Mouse (Mus musculus): ENCODE results near the gene Opn4.

Opn4 gene

GRCm38 (mm10) chr14:34599941-34600340 lies at the start of gene Opn4:
Gene Opn4, minus strand, starts transcription at chr14:34600142.
- DNase-seq (ENCODE audit: low spot score in 2 of 2) = no peak

DNA sequence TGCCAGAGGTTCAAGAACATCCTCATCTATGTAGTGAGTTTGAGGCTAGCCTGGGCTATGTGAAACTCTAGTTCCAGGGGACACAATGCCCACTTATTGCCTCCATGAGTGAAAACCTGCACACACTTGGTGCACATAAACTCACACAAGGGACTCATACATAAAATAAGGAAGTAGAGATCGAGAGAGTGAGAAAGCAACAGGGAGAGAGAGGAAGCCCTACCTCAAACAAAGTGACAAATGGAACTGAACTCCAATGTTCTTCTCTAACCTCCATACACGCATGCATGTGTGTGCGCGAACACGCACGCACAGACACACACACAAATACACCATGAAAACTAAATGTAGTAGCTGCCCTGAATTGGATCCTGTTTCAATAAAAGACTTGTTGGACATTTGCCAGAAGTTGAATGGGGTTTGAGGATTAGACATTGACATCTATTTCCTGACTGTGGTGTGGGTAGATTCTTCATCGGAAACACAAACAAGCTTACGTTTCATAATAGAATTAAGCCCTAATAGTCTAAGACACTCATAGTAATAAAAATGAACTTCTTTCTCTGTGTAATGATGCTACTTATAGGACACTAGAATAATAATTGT lies 48.0 kb upstream of the Opn4 start:
- no peak for DNase-seq (ENCODE audit: low spot score in 2 of 2)

GRCm38 (mm10) chr14:34644140-34644539 lies 44.2 kb upstream of the Opn4 start:
- DNase-seq (ENCODE audit: low spot score in 2 of 2) = no peak

DNA sequence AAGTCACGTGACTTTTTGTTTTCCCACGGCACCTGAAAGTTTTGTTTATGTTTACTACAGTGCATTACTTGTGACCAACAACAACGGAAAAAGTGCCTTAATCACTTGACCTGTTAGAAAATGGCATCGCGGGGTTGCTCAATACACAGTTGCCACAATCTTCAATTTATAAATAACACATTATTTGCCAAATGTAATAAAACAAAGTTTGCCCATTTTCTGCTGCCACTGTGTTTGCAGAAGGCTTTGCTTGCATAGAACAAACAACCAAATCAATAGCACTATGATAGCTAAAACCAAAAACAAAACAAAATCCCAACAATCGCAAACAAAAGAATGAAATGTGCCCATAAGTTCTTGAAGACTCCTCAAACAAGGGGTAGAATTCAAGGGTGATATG lies 35.8 kb upstream of the Opn4 start:
- no peak for DNase-seq (ENCODE audit: low spot score in 2 of 2)

GRCm38 (mm10) chr14:34635192-34635591 lies 35.2 kb upstream of the Opn4 start:
- no peak for DNase-seq (ENCODE audit: low spot score in 2 of 2)

DNA sequence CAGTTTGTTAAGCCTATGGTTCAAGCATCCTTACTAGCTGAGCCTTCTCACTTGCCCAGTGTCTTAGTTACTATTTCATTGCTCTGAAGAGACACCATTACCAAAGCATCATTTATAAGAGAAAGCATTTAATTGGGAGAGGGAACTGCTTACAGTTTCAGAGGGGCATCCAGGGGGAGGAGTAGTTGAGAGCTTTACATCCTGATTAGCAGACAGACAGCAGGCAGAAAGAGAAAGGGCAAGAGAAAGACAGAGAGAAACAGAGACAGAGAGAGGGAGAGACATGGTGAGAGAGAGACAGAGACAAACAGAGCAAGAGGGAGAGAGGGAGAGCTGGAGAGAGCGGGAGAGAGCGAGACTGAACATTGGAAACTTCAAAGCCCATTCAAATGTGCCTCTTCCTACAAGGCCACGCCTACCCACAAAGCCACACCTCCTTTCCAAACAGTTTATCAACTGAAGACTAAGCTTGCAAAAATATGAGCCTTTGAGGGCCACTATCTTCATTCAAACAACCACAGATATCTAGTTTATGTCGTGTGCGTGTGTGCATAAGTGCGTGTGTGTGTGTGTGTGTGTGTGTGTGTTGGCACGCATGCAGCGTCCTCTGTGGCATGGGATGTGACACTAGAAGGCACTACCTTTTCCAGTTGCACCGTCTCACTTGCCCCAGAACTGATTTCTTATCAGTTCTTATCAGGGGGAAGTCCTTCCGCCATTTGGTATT lies 32.9 kb upstream of the Opn4 start:
- no peak for DNase-seq (ENCODE audit: low spot score in 2 of 2)

DNA sequence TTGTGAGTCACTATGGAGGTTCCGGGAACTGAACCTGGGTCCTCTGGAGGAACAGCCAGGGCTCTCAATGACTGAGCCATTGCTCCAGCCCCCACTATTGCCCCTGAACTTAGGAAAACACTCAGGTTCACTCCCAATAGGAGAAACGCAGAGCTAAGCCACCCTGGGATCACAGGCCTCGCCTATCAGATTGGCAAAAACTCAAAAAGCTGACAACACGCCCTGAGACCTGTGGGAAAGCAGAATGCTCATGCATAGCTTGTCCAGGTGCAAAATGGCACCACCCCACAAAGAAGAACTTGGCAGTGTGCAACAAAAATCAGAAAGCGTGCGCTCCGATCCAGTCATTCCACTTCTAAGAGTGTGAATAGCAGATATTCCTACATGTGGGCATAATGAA lies 26.9 kb upstream of the Opn4 start:
- no peak for DNase-seq (ENCODE audit: low spot score in 2 of 2)

GRCm38 (mm10) chr14:34623531-34624210 lies 23.7 kb upstream of the Opn4 start:
- no peak for DNase-seq (ENCODE audit: low spot score in 2 of 2)

GRCm38 (mm10) chr14:34623074-34623473 lies 23.1 kb upstream of the Opn4 start:
- DNase-seq (ENCODE audit: low spot score in 2 of 2) = no peak

DNA sequence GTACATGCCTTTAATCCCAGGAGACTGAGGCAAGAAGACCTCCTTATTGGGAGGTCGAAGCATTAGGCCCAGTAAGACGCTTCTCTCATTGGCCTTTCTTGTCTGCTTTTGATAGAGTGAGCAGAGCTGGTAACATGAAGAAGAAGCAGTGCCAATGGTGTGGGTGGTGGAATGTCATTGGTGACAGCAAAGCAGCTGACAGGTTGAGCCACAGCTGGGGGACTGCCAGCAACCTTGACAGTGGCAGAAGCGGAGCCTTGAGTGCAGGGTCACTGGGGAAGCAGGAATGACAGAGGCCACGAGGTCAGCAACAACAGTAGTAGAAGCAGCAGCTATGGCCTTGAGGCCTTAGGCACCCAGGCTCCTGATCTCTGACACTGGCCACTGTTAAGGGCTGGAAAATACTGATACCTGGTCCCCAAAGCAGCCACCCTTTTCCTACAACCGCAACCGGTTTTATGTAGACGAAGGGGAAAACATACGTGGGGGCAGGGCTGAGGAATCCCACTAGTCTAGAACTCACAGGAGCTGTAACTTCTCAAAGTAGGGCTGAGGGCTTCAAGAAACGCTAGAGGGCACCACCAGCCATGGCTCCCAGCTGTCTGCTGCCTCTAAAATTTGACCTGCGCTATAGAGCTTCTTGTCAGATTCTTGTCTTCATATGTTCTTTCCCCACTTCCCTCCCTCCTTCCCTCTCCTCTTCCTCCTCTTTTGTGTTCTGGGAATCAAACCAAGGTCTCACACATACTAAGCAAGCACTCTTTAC lies 20.9 kb upstream of the Opn4 start:
- no peak for DNase-seq (ENCODE audit: low spot score in 2 of 2)

DNA sequence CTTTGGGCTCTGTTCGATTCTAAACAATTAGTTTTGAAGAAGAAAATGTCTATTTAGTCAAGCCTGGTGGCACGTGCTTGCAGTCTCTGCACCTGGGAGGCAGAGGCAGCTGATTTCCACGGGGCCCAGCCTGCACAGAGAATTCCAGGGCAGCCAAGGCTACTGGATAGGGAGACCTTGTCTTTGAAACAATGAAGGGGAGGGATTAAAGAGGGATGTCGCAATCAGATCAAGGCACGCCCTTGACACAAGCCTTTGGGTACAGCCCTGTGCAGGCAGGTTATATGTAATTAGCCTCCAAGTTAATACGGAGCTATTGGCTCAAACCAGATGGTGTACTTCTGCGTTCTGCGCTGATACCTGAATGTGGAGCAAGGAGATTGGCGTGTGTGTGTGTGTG lies 18.9 kb upstream of the Opn4 start:
- no peak for DNase-seq (ENCODE audit: low spot score in 2 of 2)

DNA sequence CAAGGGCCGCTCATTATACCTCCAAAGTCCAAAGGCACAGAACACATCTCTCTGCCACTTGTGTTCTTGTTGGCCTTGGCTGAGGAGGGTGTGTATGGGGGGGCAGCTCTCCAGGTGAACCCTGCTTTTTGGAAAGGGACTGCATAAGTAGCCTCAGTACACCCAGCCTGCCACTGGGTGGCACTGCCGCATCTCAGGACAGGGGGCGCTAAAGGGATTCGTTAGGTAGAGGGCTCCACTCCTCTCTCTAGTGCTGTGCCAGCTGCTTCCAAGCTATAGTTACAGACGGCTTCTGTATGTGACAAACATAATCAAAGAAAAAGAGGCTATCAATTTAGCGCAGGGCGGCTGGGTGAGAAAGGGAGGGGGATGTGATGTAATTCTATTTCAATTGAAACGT lies 16.9 kb upstream of the Opn4 start:
- peak; percentile 75 to 83 for DNase-seq (ENCODE audit: low spot score in 2 of 2)

DNA sequence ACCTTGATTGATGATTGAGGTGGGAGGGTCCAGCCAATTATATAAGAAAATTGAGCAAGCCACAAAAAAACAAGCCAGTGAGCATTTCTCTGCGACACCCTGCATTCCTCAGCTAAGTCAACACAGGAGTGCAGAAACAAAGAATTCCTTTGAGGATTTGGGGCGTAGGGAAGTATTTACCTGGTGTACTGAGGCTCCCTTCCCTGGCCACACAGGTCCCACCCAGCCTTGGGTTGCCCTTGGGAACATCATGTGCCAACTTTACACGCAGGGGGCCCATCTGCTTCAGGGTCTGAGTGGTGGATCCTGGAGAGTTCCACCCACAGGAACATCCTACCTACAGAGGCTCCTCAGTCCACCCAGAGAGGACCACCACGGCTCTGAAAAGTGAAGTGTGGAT lies 15.7 kb upstream of the Opn4 start:
- no peak for DNase-seq (ENCODE audit: low spot score in 2 of 2)

GRCm38 (mm10) chr14:34615082-34615481 lies 15.1 kb upstream of the Opn4 start:
- DNase-seq (ENCODE audit: low spot score in 2 of 2) = no peak

DNA sequence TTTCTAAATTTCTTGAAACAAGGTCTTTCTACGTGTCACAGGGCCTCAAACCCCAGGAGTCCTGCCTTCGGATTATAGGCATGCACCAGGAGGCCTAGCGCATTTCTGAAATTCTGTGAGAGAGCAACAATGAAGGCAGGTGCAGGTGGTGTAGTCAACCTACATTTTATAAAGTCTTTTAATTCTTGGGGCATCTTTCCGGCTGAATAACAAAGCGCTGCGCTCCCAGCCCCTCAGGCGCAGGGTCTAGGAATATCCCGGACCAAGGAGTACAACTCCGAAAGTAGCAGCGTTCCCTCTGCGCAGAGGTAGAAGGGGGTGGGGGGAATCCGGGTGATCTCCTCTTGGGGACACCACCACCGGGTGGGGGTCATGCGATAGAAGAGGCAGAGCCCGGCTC lies 14.6 kb upstream of the Opn4 start:
- no peak for DNase-seq (ENCODE audit: low spot score in 2 of 2)

DNA sequence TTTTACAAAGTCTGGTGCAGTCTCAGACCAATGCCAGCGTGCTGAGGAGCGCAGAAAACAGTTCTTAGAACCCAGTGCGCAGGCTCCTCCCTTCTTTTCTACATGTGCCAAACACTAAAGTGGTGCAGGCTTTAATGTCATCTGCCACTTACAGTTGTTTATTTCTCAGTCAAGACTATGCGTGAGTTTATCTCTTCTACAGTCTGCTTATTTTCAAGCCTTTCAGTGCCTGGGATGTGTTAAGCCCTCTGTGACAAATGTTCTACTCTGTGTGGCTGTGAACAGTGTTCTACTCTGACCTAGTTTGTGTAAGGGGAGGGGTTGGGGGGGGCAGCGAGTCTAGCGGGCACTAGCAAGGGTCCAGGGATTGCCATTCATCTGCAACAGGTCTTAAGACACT lies 13.6 kb upstream of the Opn4 start:
- DNase-seq (ENCODE audit: low spot score in 2 of 2) = no peak

GRCm38 (mm10) chr14:34612222-34612621 lies 12.3 kb upstream of the Opn4 start:
- DNase-seq (ENCODE audit: low spot score in 2 of 2) = peak in 1 of 2 experiments; percentile 21

DNA sequence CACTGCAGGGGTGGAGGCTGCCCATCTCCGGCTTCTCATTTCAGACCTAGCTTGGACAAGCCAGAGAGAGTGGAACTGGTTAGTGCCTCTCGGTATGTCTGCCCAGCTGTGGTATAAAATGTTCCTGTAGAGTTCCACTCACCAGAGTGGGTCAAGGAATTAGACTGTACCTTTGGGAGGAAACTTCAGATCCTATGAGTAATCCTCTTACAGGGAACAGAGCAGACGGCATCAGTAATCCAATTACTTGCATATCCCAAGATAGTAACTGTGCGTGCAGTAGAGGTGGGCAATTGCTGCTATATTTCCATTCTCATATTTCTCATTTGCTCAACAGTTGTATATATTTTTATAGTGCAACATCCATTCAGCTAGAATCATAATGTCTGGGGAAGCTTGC lies 11.6 kb upstream of the Opn4 start:
- DNase-seq (ENCODE audit: low spot score in 2 of 2) = no peak

GRCm38 (mm10) chr14:34601910-34602309 lies 2.0 kb upstream of the Opn4 start:
- DNase-seq (ENCODE audit: low spot score in 2 of 2) = no peak

GRCm38 (mm10) chr14:34595596-34596255 lies 4.2 kb downstream of the Opn4 start:
- DNase-seq (ENCODE audit: low spot score in 2 of 2) = no peak

- DNase-seq (ENCODE audit: low spot score in 2 of 2) = no peak
These were observed 8.0 kb downstream of the Opn4 start for GRCm38 (mm10) chr14:34591741-34592535.

Data from cerebellum, postnatal 4 days (tissue).